Mouse (Mus musculus) intestine, postnatal 0 days (tissue): ENCODE data around the gene Nfya. TPM values are rescaled to one million over a fixed set of nuclear protein-coding genes. Genes with fewer than 3 reads are reported as not detected.
A peak's percentile ranks its signal among the peaks of the same experiment; 100 is the strongest.

Experiments
- ATAC-seq: fragments of 200-750 bp; cut with Nextera tagmentation; 2 replicates; pipeline ENCODE4 v1.8.0; 2017; ENCODE audit warnings: mild to moderate bottlenecking, moderate TSS enrichment, moderate library complexity
- H3K27ac ChIP-seq: fragments of 300-500 bp; sonication (generic); 2 replicates; pipeline ENCODE4 v1.5.1; 2014; ENCODE audit warnings: mild to moderate bottlenecking, low read depth, low read length, moderate library complexity
- H3K27me3 ChIP-seq: fragments of 300-500 bp; sonication (generic); replicated peaks from 2 replicates; pipeline ENCODE4 v1.6.1; 2014; ENCODE audit warnings: low read length, mixed read lengths; ENCODE audit not compliant: control insufficient read depth, insufficient read depth
- H3K36me3 ChIP-seq: fragments of 300-500 bp; sonication (generic); 2 replicates; pipeline ENCODE4 v1.6.1; 2014; ENCODE audit warnings: mild to moderate bottlenecking, moderate library complexity; ENCODE audit not compliant: control insufficient read depth, insufficient read depth
- H3K4me1 ChIP-seq: fragments of 300-500 bp; sonication (generic); replicated peaks from 2 replicates; pipeline ENCODE4 v1.6.1; 2014; ENCODE audit warnings: antibody characterized with exemption, low read length, mixed read lengths; ENCODE audit not compliant: control insufficient read depth, insufficient read depth
- H3K4me2 ChIP-seq: fragments of 300-500 bp; sonication (generic); replicated peaks from 2 replicates; pipeline ENCODE4 v1.6.1; 2014; ENCODE audit warnings: low read depth, mild to moderate bottlenecking, moderate library complexity
- H3K4me3 ChIP-seq: fragments of 300-500 bp; sonication (generic); 2 replicates; pipeline ENCODE4 v1.5.1; 2014; ENCODE audit warnings: low read depth, low read length
- H3K9ac ChIP-seq: fragments of 300-500 bp; sonication (generic); 2 replicates; pipeline ENCODE4 v1.6.1; 2014; ENCODE audit warnings: mild to moderate bottlenecking, low read depth, low read length
- H3K9me3 ChIP-seq: fragments of 300-500 bp; sonication (generic); 2 replicates; pipeline ENCODE4 v1.6.1; 2016; ENCODE audit warnings: mixed run types; ENCODE audit not compliant: control insufficient read depth
- CTCF ChIP-seq: sonication (generic); IDR thresholded peaks from 2 replicates; pipeline ENCODE4 v1.5.1; 2016; ENCODE audit warnings: low read depth, mild to moderate bottlenecking, control low read depth, antibody characterized with exemption, moderate library complexity
- WGBS: fragments of 180-500 bp; shearing (Covaris S2); extraction: QIAGEN DNeasy Blood & Tissue Kit; methylation state at CpG from one replicate; pipeline ENCODE4 v1.1.7; 2014; 5-methylcytosine and 5-hydroxymethylcytosine counted together
- polyA plus RNA-seq: library from polyadenylated mRNA; unstranded; fragments of >200 nt; fragmentation: Nextera tagmentation; extraction: Ambion mirVana; gene quantifications from 2 replicates; pipeline ENCODE4 v1.2.1, GENCODE M21; 2015

Gene Nfya
- 3.8 and 4.2 TPM in 2 replicates for polyA plus RNA-seq

GRCm38 (mm10) chr17:48409380-48410298 lies at the start of gene Nfya, which contains the start of gene Oard1:
TSS of gene Nfya (minus strand) at chr17:48409906.
TSS of gene Oard1 (plus strand) at chr17:48410014.
- Histone ChIP-seq H3K9me3 (no peaks in the 10 kb centered on the region), H3K9ac (peak within 1 kb of the TSS; percentile 92)
- TF ChIP-seq CTCF: peak; percentile 35

GRCm38 (mm10) chr17:48457971-48458653 lies 48.4 kb upstream of the Nfya start:
- peak overlapping the region; percentile 67 for H3K4me2 ChIP-seq
- H3K4me1 ChIP-seq: no peaks in the 10 kb centered on the region
- H3K27ac ChIP-seq: peak overlapping the region; percentile 90
- peak overlapping the region; percentile 12; the same call in 1 of the 2 replicates for H3K4me3 ChIP-seq
- ATAC-seq: peak; percentile 86
- no peak for TF ChIP-seq CTCF
- 0 out of 2 replicates have a peak overlapping the region, but pooled peaks have one; percentile 17 for H3K9ac ChIP-seq
- H3K9me3 ChIP-seq: no peaks in the 10 kb centered on the region
- H3K36me3 ChIP-seq: peaks cover 28% of the 10 kb centered on the region
- WGBS: 29% methylated on average over 13 of the region's 13 CpGs
- H3K27me3 ChIP-seq: no peaks in the 10 kb centered on the region

More at GRCm38 (mm10) chr17:48409380-48410298, at the start of gene Nfya, which contains the start of gene Oard1:
- Histone ChIP-seq H3K36me3 (peaks cover 23% of the 10 kb centered on the region), H3K4me1 (peaks cover 15% of the 10 kb centered on the region; the same call in 1 of the 2 replicates), H3K4me3 (peak within 1 kb of the TSS; percentile 87), H3K27ac (peak within 1 kb of the TSS; percentile 100), H3K27me3 (no peaks in the 10 kb centered on the region), H3K4me2 (peak within 1 kb of the TSS; percentile 86)
- under 1% methylated on average over 76 of the region's 84 CpGs for WGBS
- ATAC-seq: peak; percentile 94

- H3K4me3 ChIP-seq: peak overlapping the region; percentile 45
- H3K9ac ChIP-seq: 0 out of 2 replicates have a peak overlapping the region, but pooled peaks have one; percentile 57
- peak overlapping the region; percentile 67 for H3K4me2 ChIP-seq
- no peaks in the 10 kb centered on the region for H3K9me3 ChIP-seq
- peak; percentile 73 for ATAC-seq
- peaks cover 16% of the 10 kb centered on the region; the same call in 1 of the 2 replicates for H3K36me3 ChIP-seq
- H3K27me3 ChIP-seq: no peaks in the 10 kb centered on the region
- peak overlapping the region; percentile 90 for H3K27ac ChIP-seq
- 39% methylated on average over 2 of the region's 2 CpGs for WGBS
- H3K4me1 ChIP-seq: no peaks in the 10 kb centered on the region
- TF ChIP-seq CTCF: no peak
Observed at GRCm38 (mm10) chr17:48455955-48456354, 46.2 kb upstream of the Nfya start.

GRCm38 (mm10) chr17:48454688-48455087 lies 45.0 kb upstream of the Nfya start, which contains the start of gene Unc5cl:
TSS of gene Unc5cl (plus strand) at chr17:48454901.
- no peaks in the 10 kb centered on the region for H3K27me3 ChIP-seq

GRCm38 (mm10) chr17:48454190-48454589 lies 44.5 kb upstream of the Nfya start:
- TF ChIP-seq CTCF: no peak
- Histone ChIP-seq H3K36me3 (no peaks in the 10 kb centered on the region), H3K4me3 (peak overlapping the region; percentile 45), H3K4me2 (peak overlapping the region; percentile 67), H3K27ac (peak overlapping the region; percentile 90), H3K27me3 (no peaks in the 10 kb centered on the region), H3K9me3 (no peaks in the 10 kb centered on the region), H3K9ac (peak overlapping the region; percentile 57; the same call in 1 of the 2 replicates), H3K4me1 (no peaks in the 10 kb centered on the region)
- WGBS: 32% methylated on average over 7 of the region's 7 CpGs
- ATAC-seq: no peak

More at GRCm38 (mm10) chr17:48454688-48455087, 45.0 kb upstream of the Nfya start, which contains the start of gene Unc5cl:
- TF ChIP-seq CTCF: no peak
- peak within 1 kb of the TSS; percentile 57 for H3K9ac ChIP-seq
- no peaks in the 10 kb centered on the region for H3K4me1 ChIP-seq
- H3K4me2 ChIP-seq: peak within 1 kb of the TSS; percentile 67
- peak within 1 kb of the TSS; percentile 45 for H3K4me3 ChIP-seq
- peak within 1 kb of the TSS; percentile 90 for H3K27ac ChIP-seq
- H3K36me3 ChIP-seq: 0 out of 2 replicates have a peak, but pooled peaks cover 4% of the 10 kb centered on the region
- no peaks in the 10 kb centered on the region for H3K9me3 ChIP-seq
- ATAC-seq: peak; percentile 50
- 26% methylated on average over 11 of the region's 11 CpGs for WGBS
